Comparison of ENCODE assay signal across 15 mouse cellular contexts in the genomic region with DNA sequence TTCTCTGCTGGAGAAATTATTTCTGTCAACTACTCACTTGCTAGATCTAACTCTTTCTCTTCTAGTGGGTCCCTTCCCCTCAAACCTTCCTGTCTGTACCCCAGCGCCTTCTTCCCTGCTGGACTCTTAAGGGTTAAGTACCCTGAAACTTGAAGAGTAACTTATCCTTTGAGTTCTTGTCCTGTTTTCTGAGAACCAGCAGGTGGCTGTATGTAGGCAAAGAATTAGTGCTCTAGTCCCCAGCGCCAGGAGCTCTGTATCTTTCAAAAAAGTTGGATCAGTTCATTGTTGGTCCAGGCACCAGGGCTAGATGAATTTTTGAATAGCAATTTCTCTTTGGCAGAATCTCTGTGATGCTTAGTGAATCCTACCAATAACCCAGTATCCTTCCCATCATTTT. TPM values are rescaled to one million over a fixed set of nuclear protein-coding genes. Genes with fewer than 3 reads are reported as not detected.
DNase-seq lines count a peak whose midpoint lies in the region; ATAC-seq and TF ChIP-seq lines count a peak whose summit lies in the region.
"Had no signal": no experiment of that assay in that cellular context is flagged by ENCODE, and none has a peak within 500 bp of the region (broad histone marks: within the 10 kb centered on the region; RNA-seq: fewer than 3 reads in every experiment).

No protein-coding gene starts in this region.

- no peaks in the 10 kb centered on the region for H3K9me3 ChIP-seq in heart, postnatal 0 days (replicated peaks; ENCODE audit: control insufficient read depth, low read length)
- H3K9me3 ChIP-seq in liver, postnatal 0 days (ENCODE audit: low read length), result no peaks in the 10 kb centered on the region
- no peaks in the 10 kb centered on the region for H3K9me3 ChIP-seq in liver, embryonic 12.5 days (replicated peaks)
- no peaks in the 10 kb centered on the region for H3K9me3 ChIP-seq in embryonic facial prominence, embryonic 13.5 days
- H3K9me3 ChIP-seq in limb, embryonic 15.5 days, result no peaks in the 10 kb centered on the region
- H3K9me3 ChIP-seq: neural tube, embryonic 12.5 days had no signal

- intact Hi-C loops in heart, postnatal 14 days (cut with DNase I), result loop anchor here (5.0 kb wide), 1 partner anchor 34 kb away; no protein-coding TSS in a partner anchor

- H3K27me3 ChIP-seq in heart, postnatal 0 days (ENCODE audit: control insufficient read depth, insufficient read depth, low read length), result no peaks in the 10 kb centered on the region
- no peaks in the 10 kb centered on the region for H3K27me3 ChIP-seq in liver, postnatal 0 days (ENCODE audit: insufficient read depth, low read length)
- peaks cover 53% of the 10 kb centered on the region for H3K27me3 ChIP-seq in liver, embryonic 12.5 days (replicated peaks)
- H3K27me3 ChIP-seq in embryonic facial prominence, embryonic 13.5 days, result peaks cover 4% of the 10 kb centered on the region; the same call in 1 of the 2 replicates
- H3K27me3 ChIP-seq in limb, embryonic 15.5 days, result 0 out of 2 replicates have a peak, but pooled peaks cover 8% of the 10 kb centered on the region
- H3K27me3 ChIP-seq: neural tube, embryonic 12.5 days had no signal

- H3K36me3 ChIP-seq in heart, postnatal 0 days (replicated peaks; ENCODE audit: control insufficient read depth, insufficient read depth, low read length), result no peaks in the 10 kb centered on the region
- no peaks in the 10 kb centered on the region for H3K36me3 ChIP-seq in liver, postnatal 0 days (replicated peaks; ENCODE audit: insufficient read depth, low read length)
- H3K36me3 ChIP-seq in liver, embryonic 12.5 days, result no peaks in the 10 kb centered on the region
- no peaks in the 10 kb centered on the region for H3K36me3 ChIP-seq in embryonic facial prominence, embryonic 13.5 days
- H3K36me3 ChIP-seq in limb, embryonic 15.5 days, result no peaks in the 10 kb centered on the region
- H3K36me3 ChIP-seq: neural tube, embryonic 12.5 days had no signal

- no peak for ATAC-seq in heart, postnatal 0 days (ENCODE audit: insufficient read depth, low read depth)
- no peak for ATAC-seq in liver, postnatal 0 days
- no peak for ATAC-seq in liver, embryonic 12.5 days
- no peak for ATAC-seq in embryonic facial prominence, embryonic 13.5 days (ENCODE audit: insufficient number of reproducible peaks, insufficient read depth, low FRiP score, low TSS enrichment, low read depth)
- ATAC-seq in limb, embryonic 15.5 days (ENCODE audit: insufficient number of reproducible peaks, low FRiP score, low TSS enrichment, low read depth), result no peak
- ATAC-seq: hindbrain, embryonic 16.5 days had no signal

- DNase-seq in heart, postnatal 0 days (ENCODE audit: low spot score), result no peak
- no peak for DNase-seq in heart, postnatal 14 days
- DNase-seq in liver, postnatal 0 days, result no peak
- DNase-seq in cerebellum, postnatal 25 days, result no peak
- no peak for DNase-seq in thymus, postnatal 4 days
- DNase-seq: adrenal gland, postnatal 25 days; cerebellum, adult 18-20 months; right cerebral cortex, postnatal 14 days had no signal

- peak overlapping the region; percentile 45 for H3K4me3 ChIP-seq in heart, postnatal 0 days (ENCODE audit: low read depth, low read length)
- H3K4me3 ChIP-seq in liver, postnatal 0 days (ENCODE audit: low read depth, low read length), result no peak overlapping the region
- no peak overlapping the region for H3K4me3 ChIP-seq in liver, embryonic 12.5 days
- peak overlapping the region; percentile 21 for H3K4me3 ChIP-seq in embryonic facial prominence, embryonic 13.5 days
- peak overlapping the region; percentile 8; the same call in 1 of the 2 replicates for H3K4me3 ChIP-seq in limb, embryonic 15.5 days

- H3K9ac ChIP-seq in heart, postnatal 0 days (replicated peaks; ENCODE audit: low read depth, low read length), result peak overlapping the region; percentile 49
- no peak overlapping the region for H3K9ac ChIP-seq in liver, postnatal 0 days (replicated peaks)
- H3K9ac ChIP-seq in liver, embryonic 12.5 days, result no peak overlapping the region
- no peak overlapping the region for H3K9ac ChIP-seq in embryonic facial prominence, embryonic 13.5 days
- H3K9ac ChIP-seq in limb, embryonic 15.5 days, result no peak overlapping the region
- H3K9ac ChIP-seq: neural tube, embryonic 12.5 days had no signal

- peak overlapping the region; percentile 37 for H3K4me2 ChIP-seq in heart, postnatal 0 days (ENCODE audit: low read depth, low read length)
- H3K4me2 ChIP-seq in liver, postnatal 0 days (ENCODE audit: low read depth, low read length), result no peak overlapping the region
- H3K4me2 ChIP-seq in liver, embryonic 12.5 days, result no peak overlapping the region
- no peak overlapping the region for H3K4me2 ChIP-seq in embryonic facial prominence, embryonic 13.5 days
- H3K4me2 ChIP-seq in limb, embryonic 15.5 days, result no peak overlapping the region
- H3K4me2 ChIP-seq: neural tube, embryonic 12.5 days had no signal

- H3K27ac ChIP-seq in heart, postnatal 0 days (ENCODE audit: low read depth), result peak overlapping the region; percentile 56
- H3K27ac ChIP-seq in liver, postnatal 0 days (ENCODE audit: low read depth), result no peak overlapping the region
- no peak overlapping the region for H3K27ac ChIP-seq in liver, embryonic 12.5 days
- H3K27ac ChIP-seq in embryonic facial prominence, embryonic 13.5 days, result no peak overlapping the region
- no peak overlapping the region for H3K27ac ChIP-seq in limb, embryonic 15.5 days
- H3K27ac ChIP-seq: macrophage; neural tube, embryonic 12.5 days had no signal

- no peak for TF ChIP-seq CTCF in heart, postnatal 0 days (IDR thresholded peaks at IDR 0.05; ENCODE audit: low read depth)
- TF ChIP-seq CTCF in liver, postnatal 0 days (IDR thresholded peaks at IDR 0.05; ENCODE audit: low read depth), result 0 out of 2 replicates have a peak, but pooled peaks have one; percentile 13

- H3K4me1 ChIP-seq in heart, postnatal 0 days (ENCODE audit: control insufficient read depth, insufficient read depth), result no peaks in the 10 kb centered on the region
- no peaks in the 10 kb centered on the region; the same call in 1 of the 2 replicates for H3K4me1 ChIP-seq in liver, postnatal 0 days (ENCODE audit: insufficient read depth)
- peaks cover 8% of the 10 kb centered on the region; the same call in 1 of the 2 replicates for H3K4me1 ChIP-seq in liver, embryonic 12.5 days
- peaks cover 5% of the 10 kb centered on the region for H3K4me1 ChIP-seq in embryonic facial prominence, embryonic 13.5 days
- H3K4me1 ChIP-seq in limb, embryonic 15.5 days, result no peaks in the 10 kb centered on the region
- H3K4me1 ChIP-seq: neural tube, embryonic 12.5 days had no signal

- 46% methylated on average over 2 of the region's 2 CpGs for WGBS in heart, postnatal 0 days
- 22% methylated on average over 2 of the region's 2 CpGs for WGBS in liver, postnatal 0 days (ENCODE audit: insufficient replicate concordance)
- 6% methylated on average over 2 of the region's 2 CpGs for WGBS in liver, embryonic 12.5 days (ENCODE audit: insufficient replicate concordance)
- WGBS in embryonic facial prominence, embryonic 13.5 days, result 34% methylated on average over 2 of the region's 2 CpGs
- 24% methylated on average over 2 of the region's 2 CpGs for WGBS in limb, embryonic 15.5 days

- no peak for TF ChIP-seq EP300 in heart, postnatal 0 days (IDR thresholded peaks at IDR 0.05; ENCODE audit: low read depth)
- no peak for TF ChIP-seq EP300 in liver, postnatal 0 days (IDR thresholded peaks at IDR 0.05; ENCODE audit: low read depth)

RNA-seq across cellular contexts. Expression of a gene that starts 2.1 kb away (rescaled TPM):
- 39.5 and 47.7 TPM in 2 replicates for total RNA-seq in heart, postnatal 0 days (2014; rRNA removed; ENCODE audit: low replicate concordance)
- 54.0 and 59.0 TPM in 2 replicates for polyA plus RNA-seq in heart, postnatal 0 days (2015; fragmentation: Nextera tagmentation; extraction: Ambion mirVana)
- 100 to 1,000 TPM in 1 of 2 experiments, 10 to 100 TPM in 1; 93.4 to 104 TPM for total RNA-seq in heart, postnatal 14 days (2021)
- 2.3 and 2.5 TPM in 2 replicates for polyA plus RNA-seq in liver, postnatal 0 days (2015; fragmentation: Nextera tagmentation; extraction: Ambion mirVana)
- 5.1 and 5.3 TPM in 2 replicates for polyA plus RNA-seq in liver, embryonic 12.5 days (2016; fragmentation: Nextera tagmentation; extraction: Ambion mirVana)
- 47.2 and 50.1 TPM in 2 replicates for polyA plus RNA-seq in embryonic facial prominence, embryonic 13.5 days (2015; fragmentation: Nextera tagmentation; extraction: Ambion mirVana)
- polyA plus RNA-seq in limb, embryonic 15.5 days (2015; fragmentation: Nextera tagmentation; extraction: Ambion mirVana), result 54.1 and 62.0 TPM in 2 replicates
- total RNA-seq: CH12.LX had no signal
- polyA plus RNA-seq: macrophage had no signal

RNA-seq across cellular contexts. Expression of a gene that starts 58.9 kb away (rescaled TPM):
- total RNA-seq in heart, postnatal 0 days (2014; rRNA removed; ENCODE audit: low replicate concordance), result 0.35 and 0.38 TPM in 2 replicates
- polyA plus RNA-seq in heart, postnatal 0 days (2015; fragmentation: Nextera tagmentation; extraction: Ambion mirVana), result 0.40 and 0.52 TPM in 2 replicates
- total RNA-seq in heart, postnatal 14 days (2021), result 1 to 10 TPM; 3.1 to 4.3 TPM
- 0.06 and 0.08 TPM in 2 replicates for polyA plus RNA-seq in liver, postnatal 0 days (2015; fragmentation: Nextera tagmentation; extraction: Ambion mirVana)
- 0.05 and 0.11 TPM in 2 replicates for polyA plus RNA-seq in liver, embryonic 12.5 days (2016; fragmentation: Nextera tagmentation; extraction: Ambion mirVana)
- 0.59 and 0.61 TPM in 2 replicates for polyA plus RNA-seq in embryonic facial prominence, embryonic 13.5 days (2015; fragmentation: Nextera tagmentation; extraction: Ambion mirVana)
- polyA plus RNA-seq in limb, embryonic 15.5 days (2015; fragmentation: Nextera tagmentation; extraction: Ambion mirVana), result 0.74 and 0.78 TPM in 2 replicates
- total RNA-seq: CH12.LX had no signal
- polyA plus RNA-seq: macrophage had no signal

Comparison
In these comparisons a context has a peak if more than half of its experiments do, and no peak if none do; other contexts are left out.
1. H3K4me3 ChIP-seq: peak in heart, postnatal 0 days (single experiment), embryonic facial prominence, embryonic 13.5 days (single experiment) and limb, embryonic 15.5 days (single experiment); none in liver, postnatal 0 days (single experiment) and liver, embryonic 12.5 days (single experiment).